Mouse (Mus musculus) Patski (cell line): ENCODE measurements around the gene Gm20388. TPM values are rescaled to one million over a fixed set of nuclear protein-coding genes. Genes with fewer than 3 reads are reported as not detected.

Experiments
- ATAC-seq: fragments of 100-300 bp; one replicate; pipeline ENCODE4 v1.8.0; 2021
- CTCF ChIA-PET: fragments of 350-600 bp; sonication (Branson Sonifier 250); formaldehyde crosslinking; loops from one replicate; lab custom pipeline; 2022; ENCODE audit warnings: inconsistent platforms; lab: Charles Lee
- POLR2A ChIA-PET: fragments of 350-600 bp; sonication (Branson Sonifier 250); formaldehyde crosslinking; loops from one replicate; lab custom pipeline; 2022; ENCODE audit warnings: antibody characterized with exemption, inconsistent platforms; lab: Charles Lee
- DNase-seq: peaks from one replicate; pipeline ENCODE4 v3.0.0-alpha.2; 2011; ENCODE audit warnings: low read depth, low spot score
- H3K27me3 ChIP-seq: fragments of 371-371 bp; one replicate; pipeline ENCODE4 v1.5.1; 2021
- CTCF ChIP-seq: fragments of 100-300 bp; IDR thresholded peaks from one replicate; pipeline ENCODE4 v1.5.1; 2021
- in situ Hi-C: fragments of 300-500 bp; cut with MboI; formaldehyde crosslinking; loops from 3 replicates; pipeline ENCODE4 v1.11.1; 2018; ENCODE audit warnings: low pct_unique_long_range_greater_than_20kb, mixed read lengths
- polyA plus RNA-seq: library from polyadenylated mRNA; unstranded; gene quantifications from one replicate; pipeline ENCODE4 v1.2.3, GENCODE M21; 2021

The Gm20388 gene
- polyA plus RNA-seq, 1 experiment from 2014 or later = 86.7 TPM

GRCm38 (mm10) chr8:121762999-121763699 lies 1852.5 kb downstream of the Gm20388 start:
- ChIA-PET POLR2A (no interaction called here), CTCF (no interaction called here)
- peaks cover 83% of the 10 kb centered on the region for H3K27me3 ChIP-seq

GRCm38 (mm10) chr8:121763700-121764013 lies 1853.0 kb downstream of the Gm20388 start:
- no peak for ATAC-seq
- ChIA-PET CTCF (no interaction called here), POLR2A (no interaction called here)
- in situ Hi-C loops = no loop called here
- TF ChIP-seq CTCF = no peak
- H3K27me3 ChIP-seq = peaks cover 83% of the 10 kb centered on the region
- no peak for DNase-seq

More at GRCm38 (mm10) chr8:121762999-121763699, 1852.5 kb downstream of the Gm20388 start:
- in situ Hi-C loops = no loop called here
- ATAC-seq = no peak
- no peak for TF ChIP-seq CTCF
- no peak for DNase-seq

DNA sequence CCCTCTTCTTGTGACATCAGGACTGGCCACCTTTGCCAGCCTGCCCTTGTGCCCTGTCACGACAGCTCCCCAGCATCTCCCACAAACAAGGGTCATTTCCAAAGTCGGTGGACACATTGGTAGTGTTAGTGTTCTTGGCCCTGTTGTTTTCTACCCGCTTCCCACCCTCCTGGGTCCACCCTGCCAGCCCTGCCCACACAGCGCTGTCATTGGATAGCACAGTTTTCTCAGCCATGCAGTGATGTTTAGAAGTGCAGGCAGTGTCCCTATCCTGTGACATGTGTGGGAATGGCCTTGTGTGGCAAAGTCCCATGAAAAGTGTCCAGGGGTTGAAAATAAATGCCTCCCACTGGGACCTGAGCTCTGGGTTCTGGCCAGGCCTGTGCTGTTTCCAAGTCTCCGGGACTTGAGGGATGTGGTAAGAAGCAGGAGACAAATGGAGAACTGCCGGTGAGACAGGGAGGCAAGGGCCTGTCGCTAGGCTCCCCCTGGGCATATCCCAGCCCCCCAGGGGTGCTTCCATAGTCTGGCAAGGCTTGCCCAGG lies 1855.0 kb downstream of the Gm20388 start:
- no peak for TF ChIP-seq CTCF
- in situ Hi-C loops = no loop called here
- ATAC-seq = no peak
- H3K27me3 ChIP-seq = peaks cover 72% of the 10 kb centered on the region
- ChIA-PET POLR2A (no interaction called here), CTCF (no interaction called here)
- DNase-seq = no peak

DNA sequence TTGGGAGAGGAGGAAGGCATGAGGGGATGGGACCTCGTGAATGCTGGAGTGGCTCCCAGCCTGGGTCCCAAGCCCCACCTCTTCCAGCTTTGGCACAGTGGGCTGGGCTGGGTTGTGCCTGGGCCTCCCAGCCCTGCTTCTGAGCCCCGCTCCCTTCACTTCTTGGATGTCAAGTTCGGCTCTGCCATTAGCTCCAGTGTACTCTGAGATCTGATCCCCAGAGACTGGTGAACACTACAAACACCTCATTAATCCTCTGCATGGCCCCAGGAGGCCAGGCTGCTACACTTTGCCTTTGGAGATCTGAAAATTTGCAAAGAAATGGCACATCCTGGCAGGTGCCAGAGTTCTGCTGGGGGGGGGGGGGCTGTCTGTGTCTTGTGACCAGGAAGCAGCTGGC lies 1858.5 kb downstream of the Gm20388 start:
- no peak for TF ChIP-seq CTCF
- ChIA-PET CTCF (no interaction called here), POLR2A (no interaction called here)
- no peak for ATAC-seq
- peaks cover 64% of the 10 kb centered on the region for H3K27me3 ChIP-seq
- no peak for DNase-seq
- in situ Hi-C loops = no loop called here

DNA sequence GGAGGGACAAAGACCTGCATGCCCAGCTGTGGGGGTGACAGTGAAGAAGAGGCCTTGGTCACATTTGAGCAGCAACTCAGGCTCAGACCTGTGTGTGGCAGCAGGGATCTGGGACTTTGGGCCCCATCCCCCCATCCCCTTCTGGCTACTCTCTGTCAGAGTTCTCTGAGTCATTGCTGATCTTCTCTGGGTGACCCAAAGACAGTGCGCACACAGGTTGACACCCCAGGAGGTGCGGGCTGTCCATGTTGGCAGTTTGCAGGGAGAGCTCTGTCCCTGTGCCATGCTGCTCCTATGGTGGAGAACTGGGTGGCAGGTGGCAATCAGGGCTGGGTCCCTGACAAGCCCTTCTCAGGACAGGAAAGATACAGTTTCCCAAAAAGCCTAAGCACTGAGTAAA lies 1859.0 kb downstream of the Gm20388 start:
- in situ Hi-C loops = no loop called here
- no peak for DNase-seq
- no peak for TF ChIP-seq CTCF
- H3K27me3 ChIP-seq = peaks cover 61% of the 10 kb centered on the region
- ATAC-seq = no peak
- CTCF ChIA-PET = no interaction called here
- POLR2A ChIA-PET = no interaction called here

- peaks cover 59% of the 10 kb centered on the region for H3K27me3 ChIP-seq
- in situ Hi-C loops = no loop called here
- CTCF ChIA-PET = no interaction called here
- no peak for TF ChIP-seq CTCF
- POLR2A ChIA-PET = interaction anchor here (0.6 kb wide), 1 partner anchor 15 kb away, joined by 5 read pairs; no protein-coding TSS in a partner anchor
- no peak for DNase-seq
- ATAC-seq = no peak
These were observed 1860.5 kb downstream of the Gm20388 start for GRCm38 (mm10) chr8:121770845-121771752.

DNA sequence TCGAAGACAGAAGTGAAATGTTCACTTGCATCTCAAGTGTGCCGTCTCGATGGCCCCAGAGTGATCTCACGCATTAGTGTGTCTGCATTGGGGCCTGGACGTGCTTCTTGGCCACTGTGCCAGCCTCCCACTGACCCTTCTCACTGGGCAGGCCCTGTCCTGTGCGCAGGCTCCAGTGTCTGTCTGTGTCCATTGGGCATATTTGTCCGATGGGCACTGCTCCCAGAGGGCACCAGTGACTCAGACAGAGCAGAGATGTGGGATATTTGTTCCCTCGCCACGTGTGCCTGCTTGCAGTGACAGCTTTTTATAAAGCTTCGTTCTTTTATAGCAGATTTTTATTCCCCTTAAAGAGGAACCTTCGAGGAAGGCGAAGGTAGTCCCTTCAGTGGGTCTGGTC lies 1863.2 kb downstream of the Gm20388 start:
- no peak for ATAC-seq
- ChIA-PET POLR2A (no interaction called here), CTCF (no interaction called here)
- DNase-seq = no peak
- TF ChIP-seq CTCF = no peak
- in situ Hi-C loops = no loop called here
- H3K27me3 ChIP-seq = peaks cover 55% of the 10 kb centered on the region

- ATAC-seq = no peak
- TF ChIP-seq CTCF = no peak
- H3K27me3 ChIP-seq = peaks cover 52% of the 10 kb centered on the region
- DNase-seq = no peak
- in situ Hi-C loops = no loop called here
- ChIA-PET POLR2A (no interaction called here), CTCF (no interaction called here)
These were observed 1871.9 kb downstream of the Gm20388 start for GRCm38 (mm10) chr8:121782493-121782892.

- no peak for TF ChIP-seq CTCF
- in situ Hi-C loops = no loop called here
- ChIA-PET POLR2A (interaction anchor here (0.6 to 0.8 kb wide), 2 partner anchors 8 to 15 kb away, joined by 3 to 5 read pairs; no protein-coding TSS in a partner anchor), CTCF (no interaction called here)
- DNase-seq (no peak), ATAC-seq (peak; percentile 15)
- H3K27me3 ChIP-seq = peaks cover 36% of the 10 kb centered on the region
These were observed 1875.9 kb downstream of the Gm20388 start for GRCm38 (mm10) chr8:121786542-121786941.

DNA sequence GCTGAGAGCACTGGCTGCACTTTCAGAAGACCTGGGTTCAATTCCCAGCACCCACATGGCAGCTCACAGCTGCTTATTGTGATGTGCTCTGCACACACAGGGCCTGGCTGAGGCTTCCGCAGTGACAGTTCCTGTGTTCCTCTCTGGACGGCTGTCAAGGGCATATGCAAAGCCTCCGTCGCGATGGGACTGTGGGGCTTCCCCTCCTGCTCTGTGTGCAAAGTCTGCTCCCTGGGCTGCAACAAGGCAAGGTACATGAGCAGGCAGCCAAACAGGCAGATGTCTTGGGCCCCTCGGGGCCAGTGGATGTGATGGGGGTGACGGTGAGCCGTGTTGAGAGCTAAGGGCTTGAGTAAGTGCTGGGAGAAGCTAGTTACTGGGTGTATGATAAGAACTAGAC lies 1878.1 kb downstream of the Gm20388 start:
- peaks cover 22% of the 10 kb centered on the region for H3K27me3 ChIP-seq
- ChIA-PET POLR2A (no interaction called here), CTCF (no interaction called here)
- in situ Hi-C loops = no loop called here
- DNase-seq = no peak
- ATAC-seq = no peak
- TF ChIP-seq CTCF = no peak

DNA sequence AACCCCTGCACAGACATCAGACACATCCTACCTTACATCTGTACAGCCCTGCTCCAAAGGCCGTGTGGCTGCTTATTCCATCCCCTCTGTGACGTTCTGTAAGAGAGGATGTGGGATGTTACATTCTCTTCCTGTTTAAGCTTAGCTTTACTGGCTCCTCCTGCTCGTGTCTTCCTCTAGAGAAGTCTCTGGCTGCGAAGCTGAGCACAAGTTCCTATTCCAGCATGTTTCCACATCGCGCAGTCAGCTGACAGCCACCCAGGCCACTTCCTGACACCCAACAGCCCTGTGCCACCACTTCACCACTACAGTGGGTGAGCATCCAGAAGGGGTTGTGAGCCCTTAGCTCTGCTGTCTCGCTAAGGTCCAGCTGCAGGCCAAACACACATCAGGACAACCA lies 1881.5 kb downstream of the Gm20388 start:
- in situ Hi-C loops = no loop called here
- ATAC-seq (no peak), DNase-seq (no peak)
- ChIA-PET POLR2A (no interaction called here), CTCF (no interaction called here)
- no peak for TF ChIP-seq CTCF
- H3K27me3 ChIP-seq = no peaks in the 10 kb centered on the region
